Mouse (Mus musculus): ENCODE measurements around the gene Cmip.

Gene Cmip

GRCm38 (mm10) chr8:117300188-117300587 is 43.3 kb downstream of the Cmip start:
- no peak for DNase-seq

GRCm38 (mm10) chr8:117301457-117302041 is 44.7 kb downstream of the Cmip start:
- no peak for DNase-seq

DNA sequence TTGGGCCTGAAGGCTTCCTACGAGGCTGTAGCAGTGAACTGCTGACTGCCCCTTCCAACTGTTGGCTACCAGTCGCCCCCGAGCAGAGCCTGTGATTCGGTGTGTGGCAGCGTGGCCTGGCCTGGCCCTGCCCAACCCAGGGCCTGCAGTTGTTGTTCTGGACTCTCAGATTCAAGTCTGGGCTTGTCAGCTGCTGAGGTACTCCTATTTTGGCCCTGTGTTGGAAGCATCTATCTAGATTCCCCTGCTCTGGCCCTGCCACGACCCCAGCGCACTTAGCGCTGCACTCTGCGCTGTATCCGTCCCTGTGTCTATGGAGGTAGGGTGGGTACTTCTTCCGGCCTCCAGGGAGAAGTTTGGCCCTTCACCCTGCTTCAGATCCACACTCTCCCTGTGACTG is 45.2 kb downstream of the Cmip start:
- DNase-seq = no peak

DNA sequence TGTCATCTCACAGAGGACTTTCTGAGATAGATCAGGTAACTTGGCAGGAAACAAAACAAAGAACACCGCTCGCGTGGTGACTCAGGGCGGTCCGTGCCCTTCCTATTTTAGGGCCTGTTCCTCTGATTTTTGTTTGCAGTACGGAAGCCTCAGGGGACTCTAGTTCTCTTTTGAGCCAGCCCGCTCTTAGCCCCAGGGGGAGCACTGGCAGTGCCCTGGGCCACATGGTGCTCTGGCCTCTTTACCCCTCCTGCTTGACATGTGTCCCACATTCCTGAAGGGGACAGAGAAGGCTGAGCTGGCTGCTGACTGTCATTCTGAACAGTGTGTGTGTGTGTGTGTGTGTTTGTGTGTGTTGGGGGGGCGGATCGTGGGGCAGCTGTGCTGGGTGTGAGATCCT is 46.8 kb downstream of the Cmip start:
- DNase-seq = no peak

- no peak for DNase-seq
These were observed 48.5 kb downstream of the Cmip start for GRCm38 (mm10) chr8:117305405-117305804.

DNA sequence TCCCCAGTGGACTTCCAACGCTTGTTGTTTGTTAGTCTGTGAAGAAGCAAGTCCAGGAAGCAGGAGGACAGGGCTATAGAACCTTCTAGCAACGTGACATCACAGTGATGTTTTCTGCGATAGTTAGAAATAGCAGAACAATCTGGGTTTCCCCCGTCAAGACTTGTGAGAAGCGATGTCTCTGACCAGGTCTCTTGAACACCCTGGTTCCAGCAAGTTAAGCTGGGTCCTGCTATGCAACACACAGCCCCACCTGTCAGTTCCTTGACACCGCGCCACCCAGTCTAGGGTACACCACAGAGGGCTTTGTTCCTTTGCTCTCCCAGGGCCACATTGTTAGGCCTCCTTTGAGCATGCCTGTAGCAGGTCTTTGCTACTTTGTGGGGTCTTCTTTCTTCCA is 49.9 kb downstream of the Cmip start:
- no peak for DNase-seq

GRCm38 (mm10) chr8:117307221-117307620 is 50.4 kb downstream of the Cmip start:
- no peak for DNase-seq

DNA sequence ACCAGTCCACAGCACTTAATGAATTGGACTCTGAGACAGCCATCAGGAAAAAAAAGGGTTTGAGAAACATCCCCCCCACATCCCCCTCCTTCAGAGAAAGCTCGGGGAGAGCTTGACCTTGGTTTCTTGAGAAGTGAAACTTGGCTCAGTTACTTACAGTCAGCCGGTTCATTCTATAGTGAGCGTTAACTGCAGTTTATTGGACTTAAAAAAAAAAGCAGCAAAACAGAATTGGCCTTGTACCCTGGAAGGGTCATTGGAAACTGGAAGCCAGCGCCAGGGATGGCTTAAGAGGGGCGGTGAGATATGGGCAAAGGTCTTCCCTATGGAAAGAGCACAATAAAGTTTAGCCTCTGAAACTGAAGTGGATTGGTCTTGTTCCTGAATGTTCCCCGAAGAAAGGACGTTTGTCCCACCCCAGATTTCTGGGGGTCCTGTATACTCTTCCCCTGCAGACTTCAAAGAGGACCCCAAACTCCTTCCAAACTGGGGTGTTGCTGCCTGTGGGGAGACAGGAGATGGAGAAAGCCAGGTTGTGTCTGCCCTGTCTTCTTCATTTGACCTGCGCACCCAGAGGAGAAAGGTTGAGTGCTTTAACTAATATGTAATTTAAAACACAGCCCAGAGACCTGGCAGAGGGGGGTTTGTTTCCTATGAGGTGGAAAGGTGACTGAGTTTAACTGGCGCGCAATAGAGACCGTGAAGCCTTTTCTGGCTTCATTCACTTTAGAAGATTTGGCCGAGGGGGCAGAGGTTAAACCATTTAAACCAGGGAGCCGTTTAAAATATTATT is 51.6 kb downstream of the Cmip start:
- DNase-seq = no peak

GRCm38 (mm10) chr8:117309653-117310274 is 52.9 kb downstream of the Cmip start:
- DNase-seq = no peak

GRCm38 (mm10) chr8:117310961-117311561 is 54.2 kb downstream of the Cmip start:
- DNase-seq = no peak

DNA sequence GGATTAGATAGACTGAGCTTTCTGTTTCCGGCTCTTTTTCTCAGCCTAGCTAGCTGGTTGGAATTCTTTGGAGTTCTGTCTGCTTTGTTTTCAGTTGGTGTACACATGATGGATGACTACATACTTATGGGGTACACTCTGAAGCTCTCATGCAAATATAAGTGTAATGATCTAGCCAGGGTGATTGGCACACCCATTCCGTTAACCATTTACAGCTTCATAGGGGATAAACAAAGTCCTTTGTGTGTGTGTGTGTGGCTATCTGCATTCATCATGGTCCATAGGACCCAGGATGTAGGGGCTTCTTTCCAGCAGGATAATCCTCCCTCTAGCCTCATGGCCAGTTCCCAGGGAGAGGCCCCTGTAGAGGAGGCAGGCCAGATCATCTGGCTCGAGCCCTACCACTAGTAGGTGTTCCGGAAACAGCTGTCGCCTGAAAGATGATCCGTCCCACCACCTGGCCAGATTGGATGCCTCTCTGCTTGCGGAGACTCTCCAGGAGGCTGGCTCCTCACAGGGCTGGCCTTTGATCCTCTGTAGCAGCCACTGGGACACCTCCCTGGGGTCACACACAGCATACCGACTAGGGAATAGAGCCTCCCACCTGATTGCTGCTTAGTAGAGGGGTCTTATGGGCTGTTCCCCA is 57.6 kb downstream of the Cmip start:
- no peak for DNase-seq

DNA sequence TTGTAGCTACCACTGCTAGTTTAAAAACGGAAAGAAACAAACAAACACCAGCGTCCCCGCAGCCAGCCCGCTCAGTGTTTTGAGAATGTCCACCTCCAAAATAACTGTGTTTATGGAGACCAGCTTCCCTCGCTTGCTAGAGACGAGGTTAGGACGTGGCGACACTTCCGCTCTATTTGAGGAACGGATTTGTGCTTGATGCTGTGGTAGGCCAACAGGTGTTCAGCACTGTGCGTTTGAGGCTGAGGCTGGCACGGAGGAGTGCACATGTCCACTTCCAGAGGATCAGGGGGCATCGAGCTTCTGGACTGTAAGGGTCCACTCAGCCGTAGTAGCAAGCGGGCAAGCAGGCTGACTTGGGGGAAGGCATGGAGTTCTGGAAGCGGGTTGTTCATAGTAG is 58.9 kb downstream of the Cmip start:
- no peak for DNase-seq

GRCm38 (mm10) chr8:117317478-117317877 is 60.6 kb downstream of the Cmip start:
- no peak for DNase-seq

DNA sequence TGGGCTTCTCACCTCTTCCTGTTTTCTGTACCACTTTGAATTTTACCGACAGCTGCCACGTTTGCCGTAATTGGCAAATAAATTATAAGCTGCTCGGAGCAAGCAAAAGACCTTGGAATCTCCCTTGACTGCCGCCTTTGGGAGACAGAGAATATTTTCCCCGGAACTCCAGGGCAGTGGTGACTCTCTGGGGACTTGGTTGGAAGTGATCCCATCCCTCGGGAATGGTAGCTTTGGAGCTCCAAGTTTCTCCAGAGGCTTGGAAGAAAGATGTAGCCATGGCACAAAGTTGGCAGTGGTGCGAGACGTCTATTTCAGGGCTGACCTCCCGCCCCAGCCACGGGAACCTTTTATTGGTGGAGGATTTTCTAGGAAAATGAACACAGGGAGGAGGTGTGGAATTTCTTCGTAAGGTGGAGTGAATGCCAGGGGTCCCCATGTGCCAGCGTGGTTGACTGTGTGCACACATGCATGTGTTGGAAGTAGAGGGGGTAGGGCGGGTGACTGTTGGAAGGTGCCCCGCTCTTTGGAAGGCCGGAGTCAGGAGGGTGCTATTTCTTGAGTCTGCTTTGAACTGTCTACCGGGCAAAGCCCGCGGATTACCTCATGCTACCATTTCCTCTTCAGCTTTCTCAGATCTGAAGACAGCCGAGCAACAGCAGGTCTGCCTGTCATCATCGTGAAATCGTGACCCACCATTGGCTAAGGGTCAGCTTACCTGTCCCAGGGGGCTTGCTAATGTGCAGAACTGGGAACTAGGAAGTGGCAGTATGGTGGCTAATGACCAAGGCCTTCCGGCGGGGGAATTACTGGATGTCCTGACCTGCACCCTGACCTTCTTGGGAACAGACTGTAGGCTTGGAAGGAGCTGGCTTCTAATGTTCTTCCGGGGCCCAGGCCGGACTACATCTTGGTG is 62.3 kb downstream of the Cmip start:
- DNase-seq = no peak

- DNase-seq = no peak
These were observed 63.8 kb downstream of the Cmip start for GRCm38 (mm10) chr8:117320616-117321015.

DNA sequence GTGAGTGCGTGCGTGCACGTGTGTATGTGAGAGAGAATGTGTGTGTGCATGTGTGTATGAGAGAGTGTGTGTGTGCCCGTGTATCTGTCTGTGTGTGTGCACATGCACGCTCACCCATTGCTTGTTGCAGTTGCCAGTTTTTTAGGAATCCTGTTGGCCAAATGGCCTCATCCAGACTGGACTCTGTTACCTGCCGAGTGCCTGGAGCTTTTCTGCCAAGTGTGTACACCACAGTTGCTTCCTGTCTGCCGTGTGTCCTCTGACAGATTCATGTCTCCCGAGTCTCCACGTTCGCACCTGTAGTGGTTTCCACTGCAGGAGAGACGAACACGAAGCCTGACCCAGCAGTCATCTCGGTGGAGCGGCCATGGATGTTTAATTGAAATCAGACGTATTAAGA is 64.4 kb downstream of the Cmip start:
- no peak for DNase-seq

DNA sequence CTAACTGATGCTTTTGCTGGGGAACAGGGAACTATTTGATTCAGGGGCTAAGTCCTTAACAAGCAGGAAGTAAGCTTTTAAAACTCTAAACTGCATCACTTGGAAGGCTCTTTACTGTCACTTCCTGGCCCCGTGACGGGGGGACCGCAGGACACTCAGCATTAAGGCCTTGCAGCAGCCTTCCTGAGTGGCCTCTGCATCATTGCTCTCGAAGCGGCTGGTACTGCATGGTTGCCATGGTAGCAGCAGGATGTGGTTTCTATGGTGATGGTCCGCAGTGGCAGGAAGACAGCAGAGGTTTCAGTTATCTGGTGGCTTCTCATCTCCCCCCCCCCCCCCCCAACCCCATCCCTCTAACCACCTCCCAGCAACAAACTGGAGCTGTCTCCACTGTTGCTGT is 65.2 kb downstream of the Cmip start:
- no peak for DNase-seq

DNA sequence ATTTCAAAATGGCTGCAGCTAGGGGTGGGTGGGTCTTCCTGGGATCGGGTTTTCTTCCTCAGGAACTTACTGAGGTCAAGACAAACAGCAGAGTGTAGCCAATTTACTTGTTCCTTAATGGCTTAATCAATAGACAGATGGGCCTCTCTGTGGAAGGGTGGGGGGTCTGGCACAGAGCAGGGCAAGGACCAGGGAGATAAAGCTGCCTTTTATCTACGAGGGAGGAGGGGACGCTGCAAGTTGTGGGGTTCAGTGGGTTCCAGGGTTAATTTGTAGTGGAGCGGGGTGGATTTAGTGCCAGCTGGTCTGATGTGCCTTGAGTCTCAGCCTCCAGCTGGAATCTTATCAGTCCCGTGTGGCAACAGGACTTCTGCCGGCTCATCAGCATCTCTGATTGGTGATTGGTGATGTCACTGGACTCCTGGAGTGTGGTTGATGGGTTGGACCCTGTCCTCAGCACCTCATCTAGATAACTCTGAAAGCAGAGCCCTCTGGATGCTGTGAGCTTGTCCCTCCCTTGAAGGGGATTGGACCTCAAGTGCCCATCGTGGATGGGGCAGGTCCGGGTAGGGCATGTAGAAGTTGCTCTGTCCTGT is 65.9 kb downstream of the Cmip start:
- no peak for DNase-seq

GRCm38 (mm10) chr8:117324821-117325220 is 68.0 kb downstream of the Cmip start:
- no peak for DNase-seq

- no peak for DNase-seq
These were observed 69.9 kb downstream of the Cmip start for GRCm38 (mm10) chr8:117326735-117327134.

DNA sequence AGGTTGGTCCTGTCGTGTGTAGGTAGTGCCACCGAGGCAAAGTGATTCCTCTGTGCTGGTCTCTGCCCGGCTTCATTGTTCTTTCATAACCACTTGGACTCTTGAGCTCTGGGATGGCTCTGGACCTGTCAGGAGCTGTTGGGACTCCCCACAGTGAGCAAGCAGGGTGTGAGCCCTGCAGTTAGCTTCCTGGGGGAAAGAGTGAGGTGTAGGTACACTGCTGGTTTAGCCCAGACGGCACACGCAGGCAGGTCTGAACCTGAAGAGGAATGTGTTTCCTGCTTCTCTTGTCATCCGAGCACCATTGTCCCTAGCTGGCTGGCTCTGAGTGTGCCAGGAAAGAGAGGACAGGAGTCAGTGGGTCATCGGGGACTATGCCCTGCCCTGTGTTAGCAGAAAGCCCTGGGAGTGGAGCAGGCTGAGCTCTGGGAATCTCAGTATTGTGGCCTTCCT is 70.5 kb downstream of the Cmip start:
- DNase-seq = no peak

DNA sequence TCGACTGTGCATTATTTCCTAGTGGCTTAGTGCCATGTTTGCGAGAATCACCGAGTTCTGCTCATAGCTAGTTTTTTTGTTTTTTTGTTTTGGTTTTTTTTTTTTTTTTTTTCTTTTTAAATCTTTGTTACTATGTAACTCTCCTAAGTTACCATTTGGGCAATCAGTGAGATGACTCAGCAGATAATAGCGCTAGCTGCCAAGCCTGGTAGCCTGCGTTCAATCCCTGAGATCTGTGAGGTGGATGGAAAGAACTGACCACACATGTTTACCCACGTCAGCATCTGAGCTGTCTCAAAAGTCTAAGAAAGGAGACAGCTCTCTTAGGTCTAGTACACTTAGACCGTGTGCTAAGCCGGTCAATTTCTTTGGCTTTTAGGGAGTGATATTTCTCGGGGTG is 71.9 kb downstream of the Cmip start:
- no peak for DNase-seq

Measured in cerebellum, adult 11 months (tissue).